Mouse (Mus musculus) heart, adult 2 months (tissue): ENCODE results near the gene Olfr686. TPM values are rescaled to one million over a fixed set of nuclear protein-coding genes. Genes with fewer than 3 reads are reported as not detected.

Experiments
- DNase-seq, 2 experiments: peaks; one replicate each; pipeline ENCODE4 v3.0.0; 2021
- H3K27ac ChIP-seq: fragments of 200-600 bp; 2 replicates; pipeline ENCODE4 v1.8.1; 2022
- H3K27me3 ChIP-seq: fragments of 200-500 bp; 2 replicates; pipeline ENCODE4 v1.6.1; 2012; ENCODE audit warnings: mild to moderate bottlenecking, low read length, inconsistent platforms, mixed read lengths; ENCODE audit not compliant: control insufficient read depth, insufficient read depth
- H3K36me3 ChIP-seq: fragments of 200-500 bp; 2 replicates; pipeline ENCODE4 v1.6.1; 2012; ENCODE audit warnings: low read length, inconsistent platforms; ENCODE audit not compliant: control insufficient read depth, insufficient read depth
- H3K4me1 ChIP-seq: fragments of 200-500 bp; 2 replicates; pipeline ENCODE4 v1.6.1; 2011; ENCODE audit warnings: low read length; ENCODE audit not compliant: control insufficient read depth, insufficient read depth
- H3K4me3 ChIP-seq: fragments of 200-600 bp; 2 replicates; pipeline ENCODE4 v1.8.1; 2022
- H3K79me2 ChIP-seq: fragments of 200-500 bp; replicated peaks from 2 replicates; pipeline ENCODE4 v1.6.1; 2012; ENCODE audit warnings: mild to moderate bottlenecking, inconsistent platforms, low read length, moderate library complexity, mixed read lengths; ENCODE audit not compliant: control insufficient read depth, insufficient read depth
- H3K9ac ChIP-seq: fragments of 200-500 bp; 2 replicates; pipeline ENCODE4 v1.6.1; 2012; ENCODE audit warnings: low read depth, mild to moderate bottlenecking, control low read depth, inconsistent platforms, low read length, mixed read lengths
- CTCF ChIP-seq: fragments of 200-600 bp; IDR thresholded peaks from 2 replicates; pipeline ENCODE4 v1.8.1; 2022; ENCODE audit warnings: antibody characterized with exemption, mild to moderate bottlenecking, moderate library complexity
- EP300 ChIP-seq: fragments of 200-500 bp; IDR thresholded peaks from 2 replicates; pipeline ENCODE4 v1.6.1; 2011; ENCODE audit warnings: low read depth, low read length, control low read depth; ENCODE audit not compliant: insufficient read depth
- POLR2A ChIP-seq: fragments of 200-500 bp; IDR thresholded peaks from 2 replicates; pipeline ENCODE4 v1.6.1; 2011; ENCODE audit warnings: mild to moderate bottlenecking, low read depth, low read length, control low read depth; ENCODE audit not compliant: insufficient read depth
- WGBS: fragments of 180-500 bp; shearing (Covaris S2); methylation state at CpG from one replicate; pipeline ENCODE4 v1.1.7; 2018; 5-methylcytosine and 5-hydroxymethylcytosine counted together
- intact Hi-C: fragments of 180-260 bp; cut with DNase I; formaldehyde crosslinking; loops from one replicate; pipeline ENCODE4 v1.15.1; 2025
- polyA plus RNA-seq: library from polyadenylated mRNA; depleted of rRNA; stranded (reverse); fragments of >200 nt; gene quantifications from 2 replicates; pipeline ENCODE4 v1.2.3, GENCODE M21; 2012
- total RNA-seq, 2 experiments: library from RNA; stranded (reverse); gene quantifications; 2 replicates each; pipeline ENCODE4 v1.2.3; 2021

Olfr686 gene
- total and polyA plus RNA-seq, 3 experiments, result not detected

GRCm38 (mm10) chr7:105226703-105227102 lies 19.4 kb upstream of the Olfr686 start:
- H3K4me3 ChIP-seq, result no peak overlapping the region
- H3K79me2 ChIP-seq, result no peaks in the 10 kb centered on the region
- H3K4me1 ChIP-seq, result peaks cover 7% of the 10 kb centered on the region
- no peak overlapping the region for H3K9ac ChIP-seq
- H3K36me3 ChIP-seq, result peaks cover 3% of the 10 kb centered on the region; the same call in 1 of the 2 replicates
- intact Hi-C loops, result loop anchor here (5.0 kb wide), 1 partner anchor 261 kb away; no protein-coding TSS in a partner anchor
- DNase-seq, result no peak
- no peaks in the 10 kb centered on the region for H3K27me3 ChIP-seq
- no peak for TF ChIP-seq CTCF
- TF ChIP-seq POLR2A, result no peak
- no peak for TF ChIP-seq EP300
- H3K27ac ChIP-seq, result no peak overlapping the region

GRCm38 (mm10) chr7:105226072-105226471 lies 18.8 kb upstream of the Olfr686 start:
- H3K9ac ChIP-seq, result no peak overlapping the region
- H3K27me3 ChIP-seq, result no peaks in the 10 kb centered on the region
- TF ChIP-seq CTCF (peak; percentile 46), EP300 (no peak)
- H3K4me1 ChIP-seq, result peaks cover 7% of the 10 kb centered on the region
- DNase-seq, result no peak
- no peaks in the 10 kb centered on the region for H3K79me2 ChIP-seq
- H3K27ac ChIP-seq, result no peak overlapping the region
- intact Hi-C loops, result loop anchor here (5.0 kb wide), 1 partner anchor 261 kb away; no protein-coding TSS in a partner anchor
- peaks cover 3% of the 10 kb centered on the region; the same call in 1 of the 2 replicates for H3K36me3 ChIP-seq
- no peak overlapping the region for H3K4me3 ChIP-seq

- Histone ChIP-seq H3K4me1 (no peaks in the 10 kb centered on the region), H3K36me3 (no peaks in the 10 kb centered on the region), H3K9ac (no peak overlapping the region), H3K79me2 (no peaks in the 10 kb centered on the region), H3K27me3 (no peaks in the 10 kb centered on the region), H3K27ac (no peak overlapping the region), H3K4me3 (no peak overlapping the region)
- 74% methylated on average over 4 of the region's 4 CpGs for WGBS
- no peak for DNase-seq
- TF ChIP-seq POLR2A, result no peak
- TF ChIP-seq CTCF, result no peak
- TF ChIP-seq EP300, result no peak
- intact Hi-C loops, result no loop called here
These were observed 11.0 kb upstream of the Olfr686 start for GRCm38 (mm10) chr7:105218281-105218680.

- DNase-seq, result no peak
- no peak overlapping the region for H3K9ac ChIP-seq
- H3K27me3 ChIP-seq, result no peaks in the 10 kb centered on the region
- intact Hi-C loops, result no loop called here
- TF ChIP-seq POLR2A, result no peak
- TF ChIP-seq CTCF, result no peak
- TF ChIP-seq EP300, result no peak
- no peaks in the 10 kb centered on the region for H3K79me2 ChIP-seq
- no peak overlapping the region for H3K27ac ChIP-seq
- H3K4me3 ChIP-seq, result no peak overlapping the region
- H3K36me3 ChIP-seq, result no peaks in the 10 kb centered on the region
- 24% methylated on average over 1 of the region's 1 CpGs for WGBS
- no peaks in the 10 kb centered on the region for H3K4me1 ChIP-seq
These were observed 7.5 kb upstream of the Olfr686 start for GRCm38 (mm10) chr7:105214761-105215160.

- H3K27ac ChIP-seq, result no peak within 1 kb of the TSS
These were observed 21.4 kb downstream of the Olfr686 start, which contains the start of gene Olfr685 for GRCm38 (mm10) chr7:105185912-105186311. Gene Olfr685 (minus strand): TSS chr7:105186012.

GRCm38 (mm10) chr7:105170773-105171172 lies 36.5 kb downstream of the Olfr686 start:
- Histone ChIP-seq H3K27ac (no peak overlapping the region), H3K9ac (no peak overlapping the region), H3K27me3 (no peaks in the 10 kb centered on the region), H3K79me2 (no peaks in the 10 kb centered on the region), H3K4me1 (no peaks in the 10 kb centered on the region), H3K36me3 (no peaks in the 10 kb centered on the region), H3K4me3 (no peak overlapping the region)
- TF ChIP-seq POLR2A, result no peak
- peak; percentile 81 for TF ChIP-seq CTCF
- TF ChIP-seq EP300, result no peak
- intact Hi-C loops, result loop anchor here (1.0 to 10.0 kb wide), 4 partner anchors 164 to 344 kb away; partner anchors contain the start of gene Olfr690
- 33% methylated on average over 4 of the region's 4 CpGs for WGBS
- no peak for DNase-seq

More at GRCm38 (mm10) chr7:105185912-105186311, 21.4 kb downstream of the Olfr686 start, which contains the start of gene Olfr685:
- no peak within 1 kb of the TSS for H3K9ac ChIP-seq
- H3K79me2 ChIP-seq, result no peaks in the 10 kb centered on the region
- H3K4me3 ChIP-seq, result no peak within 1 kb of the TSS
- intact Hi-C loops, result no loop called here
- H3K36me3 ChIP-seq, result no peaks in the 10 kb centered on the region
- TF ChIP-seq POLR2A (no peak), CTCF (no peak), EP300 (no peak)
- H3K27me3 ChIP-seq, result no peaks in the 10 kb centered on the region
- 73% methylated on average over 1 of the region's 1 CpGs for WGBS
- DNase-seq, result no peak
- H3K4me1 ChIP-seq, result no peaks in the 10 kb centered on the region
